Mouse (Mus musculus): Measurements from ENCODE around the gene Oaz2.

GRCm38 (mm10) chr9:65667701-65668100, at the start of gene Oaz2:
- no peak for TF ChIP-seq CTCF (IDR thresholded peaks at IDR 0.05; ENCODE audit: insufficient read depth, low read depth, low read length)
- no peak for TF ChIP-seq POLR2A (IDR thresholded peaks at IDR 0.05; ENCODE audit: insufficient read depth, low read depth, low read length)
